Mouse (Mus musculus) liver, embryonic 15.5 days (tissue): ENCODE results near the gene Chrdl2. TPM values are rescaled to one million over a fixed set of nuclear protein-coding genes. Genes with fewer than 3 reads are reported as not detected.
A peak's percentile ranks its signal among the peaks of the same experiment; 100 is the strongest.
"Not testable (repeated sequence)": the region's sequence is repeated elsewhere in the genome, so short reads cannot be mapped to it uniquely, and the experiment has no call there.

Experiments used
- ATAC-seq: fragments of 200-750 bp; cut with Nextera tagmentation; 2 replicates; pipeline ENCODE4 v1.8.0; 2017; ENCODE audit warnings: moderate number of reproducible peaks, mild to moderate bottlenecking, moderate library complexity; ENCODE audit not compliant: insufficient read depth
- H3K27ac ChIP-seq: fragments of 300-500 bp; sonication (generic); replicated peaks from 2 replicates; pipeline ENCODE4 v1.5.1; 2015; ENCODE audit warnings: mild to moderate bottlenecking, inconsistent platforms
- H3K27me3 ChIP-seq: fragments of 300-500 bp; sonication (generic); 2 replicates; pipeline ENCODE4 v1.6.1; 2015; ENCODE audit warnings: mild to moderate bottlenecking, inconsistent platforms
- H3K36me3 ChIP-seq: fragments of 300-500 bp; sonication (generic); replicated peaks from 2 replicates; pipeline ENCODE4 v1.6.1; 2015; ENCODE audit warnings: moderate library complexity, mild to moderate bottlenecking, inconsistent platforms
- H3K4me1 ChIP-seq: fragments of 300-500 bp; sonication (generic); replicated peaks from 2 replicates; pipeline ENCODE4 v1.6.1; 2015; ENCODE audit warnings: inconsistent platforms
- H3K4me2 ChIP-seq: fragments of 300-500 bp; sonication (generic); 2 replicates; pipeline ENCODE4 v1.6.1; 2015; ENCODE audit warnings: moderate library complexity, mild to moderate bottlenecking, inconsistent platforms
- H3K4me3 ChIP-seq: fragments of 300-500 bp; sonication (generic); replicated peaks from 2 replicates; pipeline ENCODE4 v1.5.1; 2015; ENCODE audit warnings: mild to moderate bottlenecking, inconsistent platforms
- H3K9ac ChIP-seq: fragments of 300-500 bp; sonication (generic); 2 replicates; pipeline ENCODE4 v1.6.1; 2015; ENCODE audit warnings: moderate library complexity, mild to moderate bottlenecking, inconsistent platforms
- H3K9me3 ChIP-seq: fragments of 300-500 bp; sonication (generic); replicated peaks from 2 replicates; pipeline ENCODE4 v1.6.1; 2016; ENCODE audit warnings: inconsistent platforms
- WGBS: fragments of 180-500 bp; shearing (Covaris S2); methylation state at CpG from one replicate; pipeline ENCODE4 v1.1.7; 2015; ENCODE audit warnings: mixed read lengths; ENCODE audit not compliant: insufficient replicate concordance; 5-methylcytosine and 5-hydroxymethylcytosine counted together
- polyA plus RNA-seq: library from polyadenylated mRNA; unstranded; fragments of >200 nt; fragmentation: Nextera tagmentation; extraction: Ambion mirVana; gene quantifications from 2 replicates; pipeline ENCODE4 v1.2.1, GENCODE M21; 2015

The Chrdl2 gene
- polyA plus RNA-seq, 1 experiment from 2014 or later: not detected

DNA sequence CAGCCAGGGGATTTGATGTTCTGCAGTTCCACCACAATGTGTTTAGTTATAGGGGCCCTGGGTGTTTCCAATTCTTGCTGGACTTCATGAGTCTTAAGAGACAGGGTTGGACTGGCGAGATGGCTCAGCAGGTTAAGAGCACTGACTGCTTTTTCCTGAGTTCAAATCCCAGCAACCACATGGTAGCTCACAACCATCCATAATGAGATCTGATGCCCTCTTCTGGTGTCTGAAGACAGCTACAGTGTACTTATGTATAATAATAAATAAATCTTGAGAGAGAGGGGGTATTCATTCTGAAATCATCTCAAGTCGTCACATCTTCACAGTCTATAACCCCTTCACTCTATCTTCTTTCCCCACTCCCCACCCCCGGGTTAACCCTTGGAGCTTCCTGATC lies 33.1 kb upstream of the Chrdl2 start:
- H3K27ac ChIP-seq, ATAC-seq: not testable (repeated sequence)

DNA sequence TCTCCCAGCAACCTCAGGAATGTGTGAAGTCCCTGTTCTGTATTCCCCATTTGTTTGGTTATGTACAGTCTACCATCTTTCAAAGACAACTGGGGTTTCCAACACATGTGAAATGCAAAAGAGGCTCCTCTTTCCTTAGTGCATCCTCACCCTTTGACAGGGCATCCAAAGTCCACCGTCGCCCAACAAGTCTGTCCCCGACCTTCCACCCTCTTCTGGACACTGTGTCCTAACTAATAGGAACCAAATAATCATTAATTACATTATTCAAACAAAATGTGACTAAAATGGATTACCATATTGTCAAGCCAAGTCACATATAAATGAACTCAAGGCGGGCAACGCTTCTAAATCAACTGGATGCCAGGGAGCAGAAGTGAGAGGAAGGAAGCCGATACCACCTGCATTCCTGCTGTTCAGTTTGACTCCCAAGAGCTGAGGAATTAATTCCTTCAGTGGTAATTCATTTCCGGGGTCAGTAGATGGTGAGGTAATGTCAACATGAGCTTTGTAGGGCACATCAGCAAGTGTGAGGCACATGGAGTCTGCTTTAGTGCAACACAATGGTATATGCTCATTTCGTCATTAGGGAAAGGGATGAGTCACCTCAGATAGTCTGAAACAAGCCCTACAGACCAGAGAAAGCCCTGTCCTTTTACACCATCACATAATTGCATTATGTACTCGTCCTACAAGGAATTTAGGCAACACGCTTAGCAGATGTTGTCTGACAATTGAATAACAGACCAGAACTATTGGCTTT lies 31.6 kb upstream of the Chrdl2 start:
- 66% methylated on average over 10 of the region's 10 CpGs for WGBS
- no peak overlapping the region; the same call in 1 of the 2 replicates for H3K27ac ChIP-seq

More for the DNA sequence above, 33.1 kb upstream of the Chrdl2 start:
- H3K9me3 ChIP-seq, H3K36me3 ChIP-seq, H3K9ac ChIP-seq, H3K4me2 ChIP-seq, H3K4me3 ChIP-seq, H3K27me3 ChIP-seq: not testable (repeated sequence)
- WGBS: 54% methylated on average over 3 of the region's 3 CpGs
- H3K4me1 ChIP-seq: peaks cover 39% of the 10 kb centered on the region

DNA sequence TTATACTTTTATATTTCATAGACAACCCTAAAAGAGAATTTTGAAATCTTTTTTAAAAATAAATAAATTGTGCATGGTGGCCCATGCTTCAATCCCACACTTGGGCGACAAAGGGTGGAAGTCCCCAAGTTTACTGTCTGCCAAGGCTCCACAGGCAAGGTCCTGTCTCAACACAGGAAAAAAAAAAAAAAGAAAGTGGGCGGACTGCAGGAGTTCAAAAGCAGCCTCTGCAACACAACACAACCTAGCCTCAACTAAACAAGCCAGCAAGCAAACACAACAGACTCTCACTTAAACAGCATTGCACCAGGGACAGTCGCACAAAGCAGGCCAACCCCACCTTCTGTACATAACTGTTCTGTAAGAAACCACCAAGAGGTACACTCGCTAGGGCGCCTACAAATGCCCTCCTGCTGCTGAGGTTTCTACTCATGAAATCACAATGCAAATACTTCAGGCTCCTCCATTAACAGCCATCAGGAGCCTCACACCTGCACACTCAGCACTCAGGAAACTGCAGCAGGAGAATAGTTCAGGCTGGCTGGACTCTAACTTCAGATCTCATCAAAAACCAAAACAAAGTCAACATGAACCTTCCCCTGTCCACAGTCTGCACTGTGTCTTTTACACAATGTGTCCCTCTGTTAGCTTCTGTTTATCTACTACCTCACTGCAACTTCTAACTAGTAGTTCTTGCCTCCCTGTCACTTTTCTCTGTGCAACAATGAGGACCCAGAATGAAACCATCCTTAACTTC lies 30.0 kb upstream of the Chrdl2 start:
- WGBS: 62% methylated on average over 5 of the region's 5 CpGs
- peaks cover 57% of the 10 kb centered on the region for H3K4me1 ChIP-seq
- peak overlapping the region; percentile 74 for H3K27ac ChIP-seq
- no peaks in the 10 kb centered on the region for H3K9me3 ChIP-seq
- no peak overlapping the region for H3K4me3 ChIP-seq
- peak overlapping the region; percentile 5; the same call in 1 of the 2 replicates for H3K4me2 ChIP-seq
- H3K27me3 ChIP-seq: no peaks in the 10 kb centered on the region
- no peaks in the 10 kb centered on the region for H3K36me3 ChIP-seq
- H3K9ac ChIP-seq: no peak overlapping the region
- peak; percentile 23; the same call in 1 of the 2 replicates for ATAC-seq

More for the DNA sequence above, 31.6 kb upstream of the Chrdl2 start:
- peaks cover 47% of the 10 kb centered on the region for H3K4me1 ChIP-seq
- no peak overlapping the region for H3K9ac ChIP-seq
- H3K4me3 ChIP-seq: no peak overlapping the region
- H3K27me3 ChIP-seq: no peaks in the 10 kb centered on the region
- no peak for ATAC-seq
- no peak overlapping the region for H3K4me2 ChIP-seq
- no peaks in the 10 kb centered on the region for H3K36me3 ChIP-seq
- H3K9me3 ChIP-seq: no peaks in the 10 kb centered on the region

DNA sequence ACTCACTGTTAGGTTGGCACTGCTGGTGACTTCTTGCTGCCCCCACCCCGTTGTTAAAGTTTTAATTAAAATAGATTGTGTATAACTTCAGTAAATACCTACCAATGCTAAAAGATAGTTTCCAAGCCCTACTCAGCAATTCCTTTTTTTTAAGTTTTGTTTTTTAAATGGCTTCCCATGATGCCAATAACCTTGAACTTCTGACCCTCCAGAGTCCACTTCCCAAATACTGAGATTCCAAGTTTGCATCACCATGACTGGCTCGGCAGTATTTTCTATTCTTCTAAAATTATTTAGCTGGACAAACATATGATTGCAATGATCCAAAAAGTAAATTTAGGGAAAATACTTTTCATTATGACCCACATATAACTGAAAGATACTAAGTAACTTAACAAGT lies 27.9 kb upstream of the Chrdl2 start:
- Histone ChIP-seq H3K36me3 (no peaks in the 10 kb centered on the region), H3K9me3 (no peaks in the 10 kb centered on the region), H3K27me3 (no peaks in the 10 kb centered on the region), H3K4me2 (0 out of 2 replicates have a peak overlapping the region, but pooled peaks have one; percentile 8), H3K4me1 (peaks cover 53% of the 10 kb centered on the region), H3K27ac (no peak overlapping the region), H3K9ac (no peak overlapping the region), H3K4me3 (no peak overlapping the region)
- whole genome bisulfite sequencing: 71% methylated on average over 2 of the region's 2 CpGs
- ATAC-seq: no peak

DNA sequence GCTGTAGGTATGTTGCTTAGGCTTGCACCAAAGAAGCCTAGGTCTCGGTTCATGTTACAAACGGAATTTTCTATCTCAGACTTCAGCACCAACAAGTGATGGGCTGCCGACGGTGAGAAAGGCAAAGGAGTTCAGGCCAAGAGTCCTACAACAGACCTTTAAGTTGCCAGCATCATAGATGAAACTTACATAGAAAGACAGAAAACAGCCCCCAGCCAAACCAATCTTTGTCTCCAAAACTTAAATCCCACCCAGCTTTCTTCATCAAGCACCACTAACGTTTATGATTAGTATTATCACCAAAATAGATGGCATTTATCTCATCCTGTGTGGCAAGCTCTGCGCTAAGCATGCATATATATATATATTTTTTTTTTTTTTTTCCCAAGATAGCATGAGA lies 26.9 kb upstream of the Chrdl2 start:
- H3K27ac ChIP-seq: peak overlapping the region; percentile 84; the same call in 1 of the 2 replicates

DNA sequence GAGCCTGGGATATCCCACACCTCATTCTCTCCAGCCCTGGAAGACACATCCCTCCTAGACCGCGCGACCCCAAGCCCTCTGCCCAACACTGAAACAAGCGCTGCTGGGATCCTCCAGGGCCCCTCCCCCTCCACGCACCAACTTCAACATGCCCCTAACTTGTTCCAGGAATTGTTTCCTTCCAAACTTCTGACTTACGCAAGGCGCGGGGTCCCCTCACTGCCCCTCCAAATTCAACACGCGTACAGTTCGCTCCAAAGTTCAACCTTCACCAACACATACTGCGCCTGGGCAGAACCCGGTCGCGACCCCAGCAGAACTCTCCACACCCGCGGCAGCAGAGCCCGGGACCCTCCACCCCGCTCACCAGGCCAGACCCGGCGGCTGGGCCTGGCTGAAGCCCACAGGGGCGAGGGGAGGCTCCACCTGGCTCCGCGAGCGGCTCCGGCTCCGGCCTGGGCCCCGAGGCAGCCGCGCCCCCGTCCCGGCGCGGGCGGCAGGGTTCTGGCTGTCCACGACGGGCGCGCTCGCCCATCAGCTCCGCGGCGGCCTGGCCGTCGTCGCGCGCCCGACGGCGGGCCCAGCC lies 26.3 kb upstream of the Chrdl2 start:
- Histone ChIP-seq H3K9me3 (no peaks in the 10 kb centered on the region), H3K4me2 (peak overlapping the region; percentile 93), H3K36me3 (no peaks in the 10 kb centered on the region), H3K27me3 (no peaks in the 10 kb centered on the region; the same call in 1 of the 2 replicates), H3K4me3 (peak overlapping the region; percentile 94), H3K4me1 (peaks cover 39% of the 10 kb centered on the region), H3K27ac (peak overlapping the region; percentile 84), H3K9ac (peak overlapping the region; percentile 96)
- under 1% methylated on average over 51 of the region's 51 CpGs for WGBS
- ATAC-seq: peak; percentile 79

More for the DNA sequence above, 26.9 kb upstream of the Chrdl2 start:
- peak overlapping the region; percentile 94 for H3K4me3 ChIP-seq
- H3K4me1 ChIP-seq: peaks cover 44% of the 10 kb centered on the region
- H3K9ac ChIP-seq: peak overlapping the region; percentile 96
- no peaks in the 10 kb centered on the region for H3K36me3 ChIP-seq
- H3K4me2 ChIP-seq: peak overlapping the region; percentile 93
- WGBS: 11% methylated on average over 6 of the region's 6 CpGs
- no peaks in the 10 kb centered on the region for H3K9me3 ChIP-seq
- no peaks in the 10 kb centered on the region; the same call in 1 of the 2 replicates for H3K27me3 ChIP-seq
- ATAC-seq: no peak

DNA sequence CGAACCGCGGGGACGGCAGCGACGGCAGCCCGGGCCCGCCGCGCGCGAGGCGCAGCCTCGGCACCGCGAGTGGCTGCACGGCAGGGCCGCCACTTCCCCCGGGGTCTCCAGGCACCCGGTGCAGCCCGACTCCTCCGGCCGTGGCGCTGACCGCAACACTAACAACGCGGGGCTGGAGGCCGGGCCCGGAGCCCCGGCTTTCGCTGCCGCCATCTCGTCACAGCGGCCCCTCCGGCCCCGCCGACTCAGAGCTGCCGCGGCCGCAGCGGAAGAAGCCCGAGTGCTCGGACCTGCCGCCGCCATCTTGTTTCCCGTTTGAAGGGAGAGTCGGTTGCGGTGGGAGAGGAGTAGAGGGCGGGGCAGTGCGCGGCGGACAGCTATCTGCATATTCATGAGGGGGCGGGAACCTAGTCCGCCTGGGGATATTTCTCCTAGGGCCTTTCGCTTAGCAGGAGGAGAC lies 25.8 kb upstream of the Chrdl2 start, which contains the start of gene Rnf169:
Gene Rnf169, minus strand, starts transcription at position 317 of the 460 bp plus-strand sequence.
- Histone ChIP-seq H3K4me3 (peak within 1 kb of the TSS; percentile 94), H3K27ac (peak within 1 kb of the TSS; percentile 84), H3K4me1 (peaks cover 37% of the 10 kb centered on the region), H3K4me2 (peak within 1 kb of the TSS; percentile 93), H3K27me3 (no peaks in the 10 kb centered on the region; the same call in 1 of the 2 replicates), H3K36me3 (no peaks in the 10 kb centered on the region), H3K9me3 (no peaks in the 10 kb centered on the region), H3K9ac (peak within 1 kb of the TSS; percentile 96)
- ATAC-seq: peak; percentile 91
- WGBS: under 1% methylated on average over 55 of the region's 55 CpGs

DNA sequence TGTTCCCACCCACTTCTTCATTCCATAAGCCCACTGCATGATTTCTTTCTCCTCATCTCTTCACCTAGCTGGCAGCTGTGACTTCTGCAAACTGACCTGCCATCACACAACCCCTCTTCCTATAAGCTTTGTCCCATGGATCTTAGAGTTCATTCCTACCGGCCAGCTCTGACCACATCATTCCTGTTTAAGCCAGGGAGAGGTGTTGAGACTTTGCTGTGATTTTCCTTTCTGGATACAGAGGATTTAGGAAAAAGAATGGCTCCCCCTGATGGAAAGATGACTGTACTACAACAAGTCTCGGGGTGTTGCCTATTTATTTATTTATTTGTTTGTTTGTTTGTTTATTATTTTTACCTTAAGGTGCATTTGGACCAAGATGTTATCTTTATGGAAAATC lies 24.7 kb upstream of the Chrdl2 start:
- ATAC-seq: no peak
- Histone ChIP-seq H3K36me3 (no peaks in the 10 kb centered on the region), H3K27ac (no peak overlapping the region), H3K27me3 (no peaks in the 10 kb centered on the region; the same call in 1 of the 2 replicates), H3K4me2 (0 out of 2 replicates have a peak overlapping the region, but pooled peaks have one; percentile 93), H3K4me3 (no peak overlapping the region), H3K9me3 (no peaks in the 10 kb centered on the region), H3K9ac (no peak overlapping the region), H3K4me1 (peaks cover 28% of the 10 kb centered on the region)
- 24% methylated on average over 2 of the region's 2 CpGs for WGBS

DNA sequence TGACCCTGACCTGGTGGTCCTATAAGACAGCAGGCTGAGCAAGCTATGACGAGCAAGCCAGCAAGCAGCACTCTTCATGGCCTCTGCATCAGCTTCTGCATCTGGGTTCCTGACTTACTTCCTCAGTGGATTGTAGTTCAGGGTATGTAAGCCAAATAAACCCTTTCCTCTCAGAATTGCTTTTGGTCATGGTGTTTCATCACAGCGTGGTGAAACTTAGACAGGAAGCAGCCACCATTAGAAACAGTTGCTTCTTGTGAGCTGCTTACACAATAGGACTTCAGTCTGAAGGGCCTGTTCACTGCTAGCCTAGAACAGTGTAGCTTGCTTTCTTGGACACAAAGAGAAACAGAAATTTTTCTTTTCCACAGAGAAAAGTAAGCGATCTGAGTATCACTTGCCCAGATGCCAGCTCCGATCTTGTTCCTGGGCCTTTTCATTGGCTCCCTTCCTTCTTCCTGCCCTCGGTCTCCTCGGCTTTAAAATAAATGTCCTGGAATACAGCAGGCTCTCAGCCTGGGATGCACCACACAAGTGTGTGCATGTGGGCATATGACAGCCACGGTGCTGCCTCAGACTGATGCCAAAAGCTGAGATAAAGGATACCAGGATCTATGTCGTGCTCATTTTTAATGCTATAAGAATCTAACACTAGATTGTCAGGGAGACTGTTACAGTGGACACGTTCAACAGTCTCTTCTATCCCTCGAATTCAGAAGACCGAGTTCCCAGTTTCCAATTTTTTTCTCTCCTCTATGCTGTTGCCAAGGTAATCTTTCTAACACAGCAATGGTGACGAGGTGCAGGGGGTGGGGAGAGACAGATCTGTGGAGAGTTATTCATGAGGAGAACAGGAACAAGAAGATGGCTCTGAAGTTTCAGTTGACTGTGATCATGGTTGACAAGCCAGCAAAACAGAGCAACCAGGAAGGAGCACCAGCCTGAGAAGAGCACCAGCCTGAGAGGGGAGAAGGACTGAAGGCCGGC lies 23.4 kb upstream of the Chrdl2 start:
- H3K9me3 ChIP-seq: no peaks in the 10 kb centered on the region
- no peaks in the 10 kb centered on the region for H3K36me3 ChIP-seq
- H3K9ac ChIP-seq: no peak overlapping the region
- WGBS: 62% methylated on average over 13 of the region's 13 CpGs
- H3K4me3 ChIP-seq: no peak overlapping the region
- no peak for ATAC-seq
- H3K27me3 ChIP-seq: no peaks in the 10 kb centered on the region; the same call in 1 of the 2 replicates
- H3K4me1 ChIP-seq: peaks cover 21% of the 10 kb centered on the region
- H3K27ac ChIP-seq: no peak overlapping the region
- H3K4me2 ChIP-seq: no peak overlapping the region

DNA sequence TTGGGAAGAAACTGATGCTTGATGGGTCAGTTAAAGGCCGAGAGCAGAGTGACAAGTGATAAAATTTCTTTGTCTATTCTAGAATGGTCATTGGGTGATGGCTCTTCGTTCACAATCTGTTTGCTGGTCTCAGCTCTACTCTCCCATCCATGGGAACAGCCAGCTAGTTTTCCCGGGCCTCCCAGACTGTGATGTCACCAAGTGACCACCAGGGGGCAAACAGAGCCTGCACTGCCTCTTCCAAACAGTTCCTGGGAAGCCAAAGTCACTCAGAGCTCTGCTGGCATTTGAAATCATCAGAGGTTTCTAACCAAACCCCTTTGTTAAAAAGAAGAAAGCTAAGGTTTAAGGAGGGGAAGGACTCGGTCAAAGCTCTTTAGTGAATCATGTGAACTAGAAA lies 17.2 kb upstream of the Chrdl2 start:
- H3K4me2 ChIP-seq: no peak overlapping the region
- H3K36me3 ChIP-seq: no peaks in the 10 kb centered on the region
- no peak overlapping the region for H3K27ac ChIP-seq
- WGBS: 2% methylated on average over 4 of the region's 4 CpGs
- H3K9me3 ChIP-seq: no peaks in the 10 kb centered on the region
- no peak overlapping the region for H3K4me3 ChIP-seq
- no peak overlapping the region for H3K9ac ChIP-seq
- no peak for ATAC-seq
- no peaks in the 10 kb centered on the region for H3K4me1 ChIP-seq
- H3K27me3 ChIP-seq: no peaks in the 10 kb centered on the region; the same call in 1 of the 2 replicates
